Mouse (Mus musculus): ENCODE data around the gene Ensa. TPM values are rescaled to one million over a fixed set of nuclear protein-coding genes. Genes with fewer than 3 reads are reported as not detected.
A peak's percentile ranks its signal among the peaks of the same experiment; 100 is the strongest.
"Not testable (repeated sequence)": the region's sequence is repeated elsewhere in the genome, so short reads cannot be mapped to it uniquely, and the experiment has no call there.

The Ensa gene
- polyA plus RNA-seq, 1 experiment from 2014 or later: 108 TPM

DNA sequence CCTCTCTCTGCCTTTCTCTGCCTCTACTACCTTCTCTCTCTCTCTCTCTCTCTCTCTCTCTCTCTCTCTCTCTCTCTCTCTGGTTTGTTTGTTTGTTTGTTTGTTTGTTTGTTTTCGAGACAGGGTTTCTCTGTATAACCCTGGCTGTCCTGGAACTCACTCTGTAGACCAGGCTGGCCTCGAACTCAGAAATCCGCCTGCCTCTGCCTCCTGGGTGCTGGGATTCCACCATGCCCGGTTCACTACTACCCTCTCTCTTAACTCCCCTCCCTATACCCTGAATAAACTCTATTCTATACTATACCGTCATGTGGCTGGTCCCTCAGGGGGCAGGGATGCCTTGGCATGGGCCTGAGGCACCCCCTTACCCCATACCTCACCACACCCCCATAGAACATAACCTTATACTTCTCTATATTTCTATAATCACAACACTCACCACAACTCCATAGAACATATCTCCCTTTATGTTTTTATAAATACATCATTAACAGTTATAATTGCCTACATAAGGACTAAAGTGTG lies 740 bp upstream of the Ensa start:
- H3K36me3 ChIP-seq: peaks cover 40% of the 10 kb centered on the region
- H3K4me2 ChIP-seq: peak overlapping the region; percentile 55
- peak overlapping the region; percentile 62 for H3K9ac ChIP-seq
- H3K4me1 ChIP-seq (replicated peaks): peaks cover 36% of the 10 kb centered on the region
- H3K27ac ChIP-seq: peak overlapping the region; percentile 85
- not testable (repeated sequence) for ATAC-seq (ENCODE audit: low FRiP score); H3K27me3 ChIP-seq; H3K9me3 ChIP-seq
- H3K4me3 ChIP-seq: peak overlapping the region; percentile 61
- 78% methylated on average over 5 of the region's 5 CpGs for WGBS

DNA sequence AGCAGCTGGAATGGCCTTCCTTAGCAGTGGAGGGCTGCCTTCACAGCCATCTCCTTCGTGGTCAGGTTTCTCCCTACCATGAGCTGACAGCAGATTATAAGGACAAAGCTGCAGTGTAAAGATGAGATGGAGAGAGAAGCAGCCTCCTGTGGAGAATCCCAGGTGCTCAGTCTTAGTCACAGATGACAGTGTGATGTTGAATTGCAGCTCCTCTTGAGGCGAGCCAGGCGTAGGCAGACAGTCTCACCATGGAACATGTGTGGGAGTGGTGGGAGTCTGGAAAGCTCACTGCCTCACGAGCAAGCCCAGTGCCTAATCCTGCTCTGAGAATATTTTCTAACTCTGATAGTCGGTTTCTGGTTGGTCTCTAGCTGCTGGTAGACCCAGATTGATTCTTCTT lies 3.0 kb downstream of the Ensa start:
- no peak overlapping the region for H3K4me2 ChIP-seq
- H3K4me3 ChIP-seq: no peak overlapping the region
- no peaks in the 10 kb centered on the region for H3K9me3 ChIP-seq
- H3K36me3 ChIP-seq: peaks cover 61% of the 10 kb centered on the region
- ATAC-seq (ENCODE audit: low FRiP score): no peak
- WGBS: 89% methylated on average over 5 of the region's 5 CpGs
- H3K4me1 ChIP-seq (replicated peaks): peaks cover 40% of the 10 kb centered on the region
- no peak overlapping the region for H3K27ac ChIP-seq
- H3K9ac ChIP-seq: no peak overlapping the region
- no peaks in the 10 kb centered on the region for H3K27me3 ChIP-seq

DNA sequence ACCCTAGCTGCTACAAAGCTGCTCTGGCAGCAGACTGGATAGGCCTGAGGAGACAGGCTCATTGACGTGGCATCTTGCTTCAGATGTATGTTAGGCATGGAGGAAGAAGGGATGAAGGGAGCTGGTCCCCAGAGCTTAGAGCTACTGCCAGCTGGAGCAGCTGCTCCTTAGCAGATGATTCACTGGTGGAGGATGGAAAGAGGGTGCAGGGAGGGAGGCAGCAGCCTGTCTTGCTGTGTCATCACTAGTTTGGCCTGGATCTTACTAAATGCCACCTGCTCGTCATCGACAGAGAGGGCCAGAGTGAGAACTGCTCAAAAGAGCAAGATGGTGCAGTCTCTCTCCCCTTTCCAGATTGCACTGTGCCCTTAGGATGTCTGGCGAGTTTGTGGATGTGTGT lies 5.0 kb downstream of the Ensa start:
- Histone ChIP-seq H3K36me3 (peaks cover 79% of the 10 kb centered on the region), H3K4me2 (no peak overlapping the region), H3K4me3 (no peak overlapping the region), H3K4me1 (replicated peaks) (peaks cover 32% of the 10 kb centered on the region), H3K27me3 (no peaks in the 10 kb centered on the region), H3K9me3 (no peaks in the 10 kb centered on the region), H3K27ac (no peak overlapping the region), H3K9ac (0 out of 2 replicates have a peak overlapping the region, but pooled peaks have one; percentile 29)
- 83% methylated on average over 4 of the region's 4 CpGs for WGBS
- no peak for ATAC-seq (ENCODE audit: low FRiP score)

DNA sequence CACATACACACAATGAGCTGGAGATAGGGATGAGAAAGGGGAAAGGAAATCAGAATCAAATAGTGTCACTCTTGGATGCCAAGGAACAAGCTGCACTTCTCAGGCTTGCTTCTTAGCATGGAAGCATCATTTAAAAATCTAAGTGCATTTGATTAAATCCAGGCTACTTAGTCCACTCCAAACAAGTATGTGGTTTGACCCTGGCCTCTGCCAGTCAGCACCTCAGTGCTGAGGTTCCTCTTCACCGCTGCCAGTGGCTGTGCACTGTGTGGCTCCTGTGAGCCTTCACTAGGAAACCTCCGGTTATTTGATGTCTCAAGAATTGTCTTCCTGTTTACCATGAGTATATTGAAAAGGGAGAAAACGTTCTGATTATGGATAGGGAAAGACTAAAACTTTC lies 6.1 kb downstream of the Ensa start:
- Histone ChIP-seq H3K27me3 (no peaks in the 10 kb centered on the region), H3K4me3 (no peak overlapping the region), H3K9me3 (no peaks in the 10 kb centered on the region), H3K9ac (no peak overlapping the region), H3K36me3 (peaks cover 90% of the 10 kb centered on the region), H3K27ac (no peak overlapping the region), H3K4me1 (replicated peaks) (peaks cover 28% of the 10 kb centered on the region), H3K4me2 (no peak overlapping the region)
- 90% methylated on average over 3 of the region's 3 CpGs for WGBS
- ATAC-seq (ENCODE audit: low FRiP score): no peak

DNA sequence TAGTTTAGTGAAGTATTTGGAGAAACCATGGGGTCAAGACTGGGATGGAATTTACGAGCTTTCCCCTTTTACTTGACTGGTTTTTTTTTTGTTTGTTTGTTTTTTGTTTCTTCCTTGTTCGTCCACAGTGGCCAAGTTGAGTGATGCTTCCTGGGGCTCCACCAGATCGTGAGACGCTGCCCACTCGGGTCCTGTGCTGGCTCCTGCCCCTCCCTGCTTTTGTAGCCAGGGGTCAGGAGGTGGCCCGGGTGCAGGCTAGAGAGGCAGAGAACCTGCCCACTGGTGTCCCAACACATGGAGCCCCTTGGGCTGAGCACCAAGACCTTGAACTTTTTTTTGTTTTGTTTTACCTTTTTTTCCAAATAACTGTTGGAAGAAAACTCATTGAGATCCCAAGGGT lies 6.5 kb downstream of the Ensa start:
- no peak for ATAC-seq (ENCODE audit: low FRiP score)
- Histone ChIP-seq H3K4me2 (no peak overlapping the region), H3K9ac (no peak overlapping the region), H3K4me3 (no peak overlapping the region), H3K4me1 (replicated peaks) (peaks cover 24% of the 10 kb centered on the region), H3K27me3 (no peaks in the 10 kb centered on the region), H3K36me3 (peaks cover 94% of the 10 kb centered on the region), H3K27ac (no peak overlapping the region), H3K9me3 (no peaks in the 10 kb centered on the region)
- WGBS: 79% methylated on average over 6 of the region's 6 CpGs

DNA sequence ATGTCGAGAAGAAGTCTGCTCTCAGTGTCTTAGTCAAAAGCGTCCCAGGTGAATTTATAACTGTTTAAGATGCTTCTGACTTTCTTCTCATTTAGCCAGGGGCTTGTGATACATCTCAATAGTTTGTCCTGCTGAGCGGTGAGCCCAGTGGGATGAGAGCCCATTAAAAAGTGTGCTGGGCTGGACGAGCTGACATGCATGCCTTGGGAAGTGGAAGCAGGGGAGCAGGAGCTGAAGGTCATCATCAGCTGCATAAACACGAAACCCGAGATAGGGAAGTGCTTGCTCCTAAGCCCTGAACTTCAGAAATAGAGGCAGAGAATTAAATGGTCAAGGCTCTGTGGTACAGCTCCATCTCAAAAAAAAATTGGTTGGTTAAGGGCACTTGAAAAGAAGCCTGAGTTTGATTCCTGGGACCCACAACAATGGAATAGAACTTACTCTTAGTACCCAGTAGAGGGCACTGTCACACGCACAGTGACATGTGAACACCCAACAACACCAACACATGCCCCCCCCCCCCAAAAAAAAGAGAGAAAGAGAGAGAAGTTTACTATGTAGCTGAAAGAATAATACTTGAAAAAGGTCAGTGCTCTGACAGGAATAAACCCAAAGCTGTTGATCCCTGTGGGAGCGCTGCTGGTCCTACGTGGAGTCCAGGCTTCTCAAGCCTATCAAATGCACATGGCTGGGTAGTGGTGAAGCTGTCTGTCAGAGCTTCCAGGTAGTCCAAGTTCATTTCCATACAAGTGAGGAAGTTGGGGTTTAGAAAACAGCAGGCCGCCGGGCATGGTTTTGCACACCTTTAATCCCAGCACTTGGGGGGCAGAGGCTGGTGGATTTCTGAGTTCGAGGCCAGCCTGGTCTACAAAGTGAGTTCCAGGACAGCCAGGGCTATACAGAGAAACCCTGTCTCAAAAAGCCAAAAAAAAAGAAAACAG lies 8.1 kb downstream of the Ensa start:
- ATAC-seq (ENCODE audit: low FRiP score): no peak
- Histone ChIP-seq H3K27ac (peak overlapping the region; percentile 64; the same call in 1 of the 2 replicates), H3K36me3 (peaks cover 94% of the 10 kb centered on the region), H3K9me3 (no peaks in the 10 kb centered on the region), H3K4me1 (replicated peaks) (peaks cover 8% of the 10 kb centered on the region), H3K9ac (no peak overlapping the region; the same call in 1 of the 2 replicates), H3K4me2 (no peak overlapping the region), H3K4me3 (no peak overlapping the region), H3K27me3 (no peaks in the 10 kb centered on the region)
- WGBS: 81% methylated on average over 12 of the region's 12 CpGs

DNA sequence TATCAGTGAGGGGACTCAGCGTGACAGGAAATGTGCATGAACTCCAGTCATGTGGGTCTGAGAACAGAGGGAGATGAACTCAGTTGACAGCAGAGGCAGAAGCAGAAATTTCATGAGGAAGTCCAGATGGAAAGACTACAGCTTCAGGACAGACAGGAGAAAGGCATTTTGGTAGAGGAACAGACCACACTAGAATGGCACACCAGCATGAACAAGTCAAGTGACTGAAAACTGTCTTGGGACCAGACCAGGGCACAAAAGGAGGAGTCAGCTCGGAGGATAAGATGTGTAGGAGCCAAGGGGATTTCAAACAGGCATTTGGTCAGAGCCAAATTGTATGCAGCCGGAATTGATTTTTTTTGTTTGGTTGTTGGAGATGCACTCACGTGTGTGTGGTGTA lies 10.8 kb downstream of the Ensa start:
- Histone ChIP-seq H3K27me3 (no peaks in the 10 kb centered on the region), H3K9me3 (no peaks in the 10 kb centered on the region), H3K4me3 (no peak overlapping the region), H3K36me3 (peaks cover 90% of the 10 kb centered on the region), H3K4me2 (no peak overlapping the region), H3K27ac (no peak overlapping the region), H3K4me1 (replicated peaks) (no peaks in the 10 kb centered on the region), H3K9ac (no peak overlapping the region; the same call in 1 of the 2 replicates)
- 82% methylated on average over 4 of the region's 4 CpGs for WGBS
- no peak for ATAC-seq (ENCODE audit: low FRiP score)

DNA sequence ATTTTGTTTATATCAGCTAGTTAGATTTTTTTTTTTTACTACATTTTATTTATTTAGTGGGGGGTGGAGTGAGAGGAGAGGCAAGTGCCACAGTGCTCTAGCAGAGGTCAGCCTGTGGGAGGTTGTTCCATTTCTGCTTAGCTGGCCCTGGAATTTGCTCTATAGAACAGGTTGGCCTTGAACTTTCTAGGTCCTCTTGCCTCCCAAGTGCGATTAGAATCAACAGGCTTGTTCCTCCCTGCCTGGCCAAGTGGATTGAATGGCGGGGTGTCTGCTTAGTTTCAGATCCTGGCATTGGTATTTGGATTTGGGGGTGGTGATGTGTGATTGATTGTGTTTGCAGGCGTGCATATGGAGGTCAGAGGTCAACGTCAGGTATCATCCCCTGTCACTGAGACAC lies 11.3 kb downstream of the Ensa start:
- peaks cover 88% of the 10 kb centered on the region for H3K36me3 ChIP-seq

DNA sequence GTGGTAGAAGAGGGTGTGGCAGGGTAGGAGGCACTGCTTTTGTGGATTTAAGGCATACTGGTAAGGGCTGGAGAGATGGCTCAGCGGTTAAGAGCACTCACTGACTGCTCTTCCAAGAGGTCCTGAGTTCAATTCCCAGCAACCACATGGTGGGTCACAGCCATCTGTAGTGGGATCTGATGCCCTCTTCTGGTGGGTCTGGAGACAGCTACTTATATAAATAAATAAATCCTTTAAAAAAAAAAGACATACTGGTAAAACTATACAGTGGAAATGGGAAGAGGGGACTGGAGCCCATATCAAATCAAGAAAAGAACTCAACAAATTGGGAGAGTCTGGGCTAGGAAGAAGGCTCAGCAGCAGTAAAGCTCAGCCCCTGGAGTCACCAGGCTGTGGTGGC lies 14.9 kb downstream of the Ensa start:
- 88% methylated on average over 1 of the region's 1 CpGs for WGBS
- Histone ChIP-seq H3K4me1 (replicated peaks) (no peaks in the 10 kb centered on the region), H3K27ac (no peak overlapping the region), H3K27me3 (no peaks in the 10 kb centered on the region), H3K9ac (no peak overlapping the region), H3K4me2 (no peak overlapping the region), H3K4me3 (no peak overlapping the region), H3K36me3 (peaks cover 63% of the 10 kb centered on the region), H3K9me3 (no peaks in the 10 kb centered on the region)
- no peak for ATAC-seq (ENCODE audit: low FRiP score)

More for the DNA sequence above, 11.3 kb downstream of the Ensa start:
- no peaks in the 10 kb centered on the region for H3K4me1 ChIP-seq (replicated peaks)
- H3K27ac ChIP-seq: no peak overlapping the region
- H3K9ac ChIP-seq: no peak overlapping the region
- H3K9me3 ChIP-seq: no peaks in the 10 kb centered on the region
- no peak overlapping the region for H3K4me3 ChIP-seq
- 84% methylated on average over 4 of the region's 4 CpGs for WGBS
- H3K27me3 ChIP-seq: no peaks in the 10 kb centered on the region
- no peak overlapping the region for H3K4me2 ChIP-seq
- ATAC-seq (ENCODE audit: low FRiP score): no peak

DNA sequence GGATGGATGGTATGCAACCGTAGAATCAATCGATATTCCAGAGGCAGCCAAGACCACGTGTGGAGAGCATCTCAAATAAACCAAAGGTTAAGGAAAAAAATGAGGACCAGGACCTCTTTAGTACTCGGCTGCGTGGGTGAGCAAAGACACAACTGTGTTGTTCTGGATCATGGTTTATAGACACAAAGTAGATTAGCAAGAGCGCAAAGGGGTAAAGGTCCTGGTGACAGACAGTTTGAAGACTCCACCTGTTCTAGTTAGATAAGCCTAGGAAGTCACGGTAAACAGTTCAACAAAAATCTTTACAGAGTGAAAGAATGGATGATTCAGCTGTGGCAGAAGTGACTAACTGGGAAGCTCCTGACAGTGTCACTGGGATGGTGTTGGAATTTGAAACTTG lies 18.3 kb downstream of the Ensa start:
- H3K4me3 ChIP-seq: no peak overlapping the region
- no peak overlapping the region for H3K4me2 ChIP-seq
- H3K27ac ChIP-seq: no peak overlapping the region
- no peaks in the 10 kb centered on the region for H3K27me3 ChIP-seq
- H3K9ac ChIP-seq: no peak overlapping the region
- no peaks in the 10 kb centered on the region for H3K4me1 ChIP-seq (replicated peaks)
- peaks cover 31% of the 10 kb centered on the region for H3K36me3 ChIP-seq
- no peaks in the 10 kb centered on the region for H3K9me3 ChIP-seq
- no peak for ATAC-seq (ENCODE audit: low FRiP score)
- WGBS: 94% methylated on average over 7 of the region's 7 CpGs

DNA sequence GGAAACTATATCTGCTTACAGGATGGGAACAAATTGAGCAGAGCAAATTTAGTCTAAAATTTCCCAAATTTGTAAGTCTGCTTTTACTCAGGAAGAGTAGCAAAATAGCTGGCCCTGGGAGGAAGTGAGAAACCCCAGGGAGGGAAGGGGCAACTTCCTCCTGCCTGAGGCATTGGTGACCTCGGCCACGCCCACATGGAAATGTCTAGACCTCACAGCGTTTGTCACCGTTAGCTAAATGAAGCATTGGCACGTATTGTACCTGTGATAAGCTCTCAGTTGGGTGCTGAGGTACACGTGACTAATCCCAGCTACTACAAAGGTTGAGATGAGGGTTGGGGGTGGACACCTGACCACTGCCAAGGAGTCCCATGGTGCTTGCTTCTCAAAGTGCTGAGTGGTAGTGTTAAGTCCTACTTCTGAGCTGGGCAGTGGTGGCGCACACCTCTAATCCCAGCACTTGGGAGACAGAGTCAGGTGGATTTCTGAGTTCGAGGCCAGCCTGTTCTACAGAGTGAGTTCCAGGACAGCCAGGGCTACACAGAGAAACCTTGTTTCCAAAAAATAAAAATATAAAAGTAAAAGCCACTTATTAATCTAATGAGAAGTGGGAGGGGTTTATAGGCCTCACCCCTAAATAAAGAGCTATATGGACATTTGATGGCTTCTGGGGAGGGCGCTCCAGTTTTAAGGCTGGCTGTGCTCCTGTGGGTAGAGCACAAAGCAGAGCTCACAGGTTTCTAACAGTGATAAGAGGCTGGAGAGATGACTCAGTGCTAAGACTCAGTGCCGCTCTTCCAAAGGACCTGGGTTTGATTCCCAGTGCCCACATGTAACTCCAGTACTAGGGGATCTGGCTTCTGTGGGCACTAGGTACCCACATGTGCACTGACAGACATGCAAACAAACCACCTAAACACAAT lies 20.8 kb downstream of the Ensa start:
- H3K36me3 ChIP-seq: peaks cover 10% of the 10 kb centered on the region; the same call in 1 of the 2 replicates
- no peak for ATAC-seq (ENCODE audit: low FRiP score)
- 69% methylated on average over 10 of the region's 10 CpGs for WGBS
- H3K27ac ChIP-seq: no peak overlapping the region
- no peak overlapping the region for H3K9ac ChIP-seq
- H3K4me3 ChIP-seq: no peak overlapping the region
- no peaks in the 10 kb centered on the region for H3K4me1 ChIP-seq (replicated peaks)
- no peak overlapping the region for H3K4me2 ChIP-seq
- H3K27me3 ChIP-seq: no peaks in the 10 kb centered on the region
- no peaks in the 10 kb centered on the region for H3K9me3 ChIP-seq

DNA sequence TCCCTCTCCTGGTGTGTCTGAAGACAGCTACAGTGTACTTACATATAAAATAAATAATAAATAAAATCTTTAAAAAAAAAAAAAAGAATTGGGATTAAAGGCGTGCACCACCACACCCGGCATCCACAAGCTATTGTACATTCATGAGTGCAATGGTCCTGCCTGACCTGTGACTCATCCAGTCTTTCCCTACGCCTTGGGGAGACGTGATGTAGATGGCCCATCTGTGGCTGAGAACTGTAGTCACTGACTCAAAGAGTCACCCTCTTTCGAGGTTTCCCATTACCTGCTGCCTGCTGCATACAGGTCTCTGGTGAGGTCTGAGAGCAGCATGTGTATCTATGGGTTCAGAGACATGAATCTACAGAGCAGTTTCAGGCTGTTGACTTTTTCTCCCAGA lies 23.2 kb downstream of the Ensa start:
- no peak overlapping the region for H3K9ac ChIP-seq
- no peaks in the 10 kb centered on the region for H3K4me1 ChIP-seq (replicated peaks)
- no peak for ATAC-seq (ENCODE audit: low FRiP score)
- H3K9me3 ChIP-seq: no peaks in the 10 kb centered on the region
- WGBS: 94% methylated on average over 5 of the region's 5 CpGs
- no peaks in the 10 kb centered on the region for H3K27me3 ChIP-seq
- no peak overlapping the region for H3K27ac ChIP-seq
- H3K4me3 ChIP-seq: no peak overlapping the region
- H3K36me3 ChIP-seq: no peaks in the 10 kb centered on the region
- H3K4me2 ChIP-seq: no peak overlapping the region
